Comparison of ENCODE assay signal across 8 mouse cellular contexts in genomic region chr2:167189291-167190075, GRCm38 (mm10). TPM values are rescaled to one million over a fixed set of nuclear protein-coding genes. Genes with fewer than 3 reads are reported as not detected.
DNase-seq lines count a peak whose midpoint lies in the region; ATAC-seq and TF ChIP-seq lines count a peak whose summit lies in the region.

No protein-coding gene starts in this region.

- peak overlapping the region; percentile 75 for H3K4me3 ChIP-seq in layer of hippocampus, adult 2 months
- peak overlapping the region; percentile 56 for H3K4me3 ChIP-seq in forebrain, embryonic 11.5 days (ENCODE audit: low read depth, low read length)
- H3K4me3 ChIP-seq in hindbrain, postnatal 0 days (ENCODE audit: low read length) = peak overlapping the region; percentile 60

- WGBS in forebrain, embryonic 11.5 days = under 1% methylated on average over 55 of the region's 91 CpGs
- under 1% methylated on average over 64 of the region's 91 CpGs for WGBS in hindbrain, postnatal 0 days

- peak overlapping the region; percentile 55 for H3K9ac ChIP-seq in forebrain, embryonic 11.5 days (ENCODE audit: low read length)
- H3K9ac ChIP-seq in hindbrain, postnatal 0 days (replicated peaks; ENCODE audit: low read length) = peak overlapping the region; percentile 72

- ATAC-seq in forebrain, embryonic 11.5 days (replicated peaks; ENCODE audit: low FRiP score) = peak; percentile 58
- peak; percentile 31; the same call in 1 of the 2 replicates for ATAC-seq in hindbrain, postnatal 0 days
- ATAC-seq in neutrophil, adult 5-6 weeks (ENCODE audit: extremely low read depth, insufficient number of reproducible peaks, low FRiP score, poor library complexity, severe bottlenecking) = 0 out of 2 replicates have a peak, but pooled peaks have one; percentile 14
- ATAC-seq in granulocyte monocyte progenitor cell, adult 5-6 weeks (replicated peaks; ENCODE audit: poor library complexity, severe bottlenecking) = no peak

- H3K9me3 ChIP-seq in forebrain, embryonic 11.5 days (ENCODE audit: control insufficient read depth, low read length) = no peaks in the 10 kb centered on the region
- H3K9me3 ChIP-seq in hindbrain, postnatal 0 days (ENCODE audit: low read length) = no peaks in the 10 kb centered on the region

- H3K4me1 ChIP-seq in forebrain, embryonic 11.5 days (replicated peaks; ENCODE audit: control insufficient read depth, insufficient read depth, low read length) = peaks cover 15% of the 10 kb centered on the region; the same call in 1 of the 2 replicates
- H3K4me1 ChIP-seq in hindbrain, postnatal 0 days (ENCODE audit: insufficient read depth, low read length) = peaks cover 7% of the 10 kb centered on the region; the same call in 1 of the 2 replicates

- peak; percentile 55 to 67 for DNase-seq in layer of hippocampus, adult 2 months (ENCODE audit: low spot score in 2 of 2)
- DNase-seq in layer of hippocampus, adult 9-10 months (ENCODE audit: low spot score) = no peak
- DNase-seq in adrenal gland, adult 2 months = peak; percentile 62
- DNase-seq in forebrain, embryonic 11.5 days (ENCODE audit: low spot score) = peak; percentile 79
- DNase-seq in hindbrain, postnatal 0 days (ENCODE audit: low spot score) = peak; percentile 59
- peak; percentile 15 for DNase-seq in liver

- no peak for TF ChIP-seq CTCF in layer of hippocampus, adult 2 months (conservative IDR thresholded peaks at IDR 0.05)
- no peak for TF ChIP-seq CTCF in hindbrain, postnatal 0 days (IDR thresholded peaks at IDR 0.05; ENCODE audit: low read depth)

- peaks cover 34% of the 10 kb centered on the region for H3K27me3 ChIP-seq in forebrain, embryonic 11.5 days (ENCODE audit: control insufficient read depth, insufficient read depth, low read length)
- H3K27me3 ChIP-seq in hindbrain, postnatal 0 days (ENCODE audit: insufficient read depth, low read length) = 0 out of 2 replicates have a peak, but pooled peaks cover 5% of the 10 kb centered on the region

- peak overlapping the region; percentile 97 for H3K27ac ChIP-seq in layer of hippocampus, adult 2 months
- H3K27ac ChIP-seq in forebrain, embryonic 11.5 days (ENCODE audit: low read depth, low read length) = no peak overlapping the region
- peak overlapping the region; percentile 26; the same call in 1 of the 2 replicates for H3K27ac ChIP-seq in hindbrain, postnatal 0 days

- peak overlapping the region; percentile 71 for H3K4me2 ChIP-seq in forebrain, embryonic 11.5 days (ENCODE audit: low read depth, low read length, severe bottlenecking)
- H3K4me2 ChIP-seq in hindbrain, postnatal 0 days (ENCODE audit: low read depth, low read length) = peak overlapping the region; percentile 69

- no peaks in the 10 kb centered on the region for H3K36me3 ChIP-seq in forebrain, embryonic 11.5 days (ENCODE audit: control insufficient read depth, insufficient read depth, low read length)
- H3K36me3 ChIP-seq in hindbrain, postnatal 0 days (ENCODE audit: insufficient read depth, low read length) = no peaks in the 10 kb centered on the region

RNA-seq across cellular contexts. Expression of gene Kcnb1, which starts 0.5 kb away (rescaled TPM):
- 100 to 1,000 TPM; 103 to 105 TPM for total RNA-seq in layer of hippocampus, adult 2 months (2021)
- 10 to 100 TPM; 14.8 to 21.7 TPM for total RNA-seq in adrenal gland, adult 2 months (2021)
- 7.7 and 9.4 TPM in 2 replicates for polyA plus RNA-seq in adrenal gland, adult 2 months (2012; rRNA removed)
- 0.73 and 0.85 TPM in 2 replicates for polyA plus RNA-seq in forebrain, embryonic 11.5 days (2014; fragmentation: Nextera tagmentation; extraction: Ambion mirVana)
- total RNA-seq in hindbrain, postnatal 0 days (2014; rRNA removed) = 21.5 and 33.6 TPM in 2 replicates
- 4.0 and 5.1 TPM in 2 replicates for polyA plus RNA-seq in hindbrain, postnatal 0 days (2015; fragmentation: Nextera tagmentation; extraction: Ambion mirVana)
- 6.4 and 9.6 TPM in 2 replicates for total RNA-seq in neutrophil, adult 5-6 weeks (2017)
- total RNA-seq in granulocyte monocyte progenitor cell, adult 5-6 weeks (2014; fragmentation: Nextera tagmentation) = 1.3 TPM in 1 of 2 replicates, not detected in the other
- 0.39 and 1.7 TPM in 2 replicates for total RNA-seq in granulocyte monocyte progenitor cell, adult 5-6 weeks (2017)

RNA-seq across cellular contexts. Expression of gene Ptgis, which starts 50.9 kb away (rescaled TPM):
- total RNA-seq in layer of hippocampus, adult 2 months (2021) = under 1 TPM; 0.72 to 0.81 TPM
- total RNA-seq in adrenal gland, adult 2 months (2021) = 10 to 100 TPM; 17.3 to 37.2 TPM
- polyA plus RNA-seq in adrenal gland, adult 2 months (2012; rRNA removed) = 65.3 and 74.3 TPM in 2 replicates
- polyA plus RNA-seq in forebrain, embryonic 11.5 days (2014; fragmentation: Nextera tagmentation; extraction: Ambion mirVana) = 8.1 and 9.2 TPM in 2 replicates
- 3.2 and 7.7 TPM in 2 replicates for total RNA-seq in hindbrain, postnatal 0 days (2014; rRNA removed)
- polyA plus RNA-seq in hindbrain, postnatal 0 days (2015; fragmentation: Nextera tagmentation; extraction: Ambion mirVana) = 4.1 and 4.4 TPM in 2 replicates
- total RNA-seq in neutrophil, adult 5-6 weeks (2017) = not detected in 2 replicates
- total RNA-seq in granulocyte monocyte progenitor cell, adult 5-6 weeks (2014; fragmentation: Nextera tagmentation) = not detected in 2 replicates
- total RNA-seq in granulocyte monocyte progenitor cell, adult 5-6 weeks (2017) = not detected in 2 replicates
